Mouse (Mus musculus): ENCODE measurements around the gene Tspan4. TPM values are rescaled to one million over a fixed set of nuclear protein-coding genes. Genes with fewer than 3 reads are reported as not detected.

Tspan4 gene
- polyA plus RNA-seq, 1 experiment from 2014 or later, result 76.7 TPM

GRCm38 (mm10) chr7:141472763-141473162 is 2.3 kb upstream of the Tspan4 start:
- H3K36me3 ChIP-seq (ENCODE audit: control insufficient read depth, insufficient read depth, low read length), result peaks cover 31% of the 10 kb centered on the region
- 80% methylated on average over 6 of the region's 6 CpGs for WGBS

GRCm38 (mm10) chr7:141474160-141474559 is 880 bp upstream of the Tspan4 start:
- WGBS, result 12% methylated on average over 5 of the region's 5 CpGs
- Histone ChIP-seq H3K4me3 (ENCODE audit: low read depth, low read length) (peak overlapping the region; percentile 75), H3K4me1 (ENCODE audit: control insufficient read depth, insufficient read depth, low read length) (peaks cover 31% of the 10 kb centered on the region)

More at GRCm38 (mm10) chr7:141472763-141473162, 2.3 kb upstream of the Tspan4 start:
- Histone ChIP-seq H3K4me2 (replicated peaks; ENCODE audit: low read depth, low read length) (no peak overlapping the region), H3K27me3 (ENCODE audit: control insufficient read depth, insufficient read depth, low read length) (no peaks in the 10 kb centered on the region), H3K4me1 (ENCODE audit: control insufficient read depth, insufficient read depth, low read length) (peaks cover 36% of the 10 kb centered on the region), H3K27ac (ENCODE audit: low read length) (no peak overlapping the region), H3K9me3 (ENCODE audit: control insufficient read depth, low read depth, low read length) (no peaks in the 10 kb centered on the region), H3K4me3 (ENCODE audit: low read depth, low read length) (no peak overlapping the region), H3K9ac (replicated peaks; ENCODE audit: low read depth, low read length) (no peak overlapping the region)
- ATAC-seq (ENCODE audit: insufficient number of reproducible peaks, insufficient read depth, low FRiP score, low read depth), result no peak

GRCm38 (mm10) chr7:141475805-141476158 is 742 bp downstream of the Tspan4 start:
- peak overlapping the region; percentile 76 for H3K9ac ChIP-seq (replicated peaks; ENCODE audit: low read depth, low read length)
- H3K4me3 ChIP-seq (ENCODE audit: low read depth, low read length), result peak overlapping the region; percentile 75
- WGBS, result 1% methylated on average over 12 of the region's 12 CpGs
- peak overlapping the region; percentile 95 for H3K27ac ChIP-seq (ENCODE audit: low read length)
- no peak for ATAC-seq (ENCODE audit: insufficient number of reproducible peaks, insufficient read depth, low FRiP score, low read depth)
- H3K4me2 ChIP-seq (replicated peaks; ENCODE audit: low read depth, low read length), result peak overlapping the region; percentile 88
- H3K4me1 ChIP-seq (ENCODE audit: control insufficient read depth, insufficient read depth, low read length), result peaks cover 27% of the 10 kb centered on the region
- H3K27me3 ChIP-seq (ENCODE audit: control insufficient read depth, insufficient read depth, low read length), result no peaks in the 10 kb centered on the region
- H3K36me3 ChIP-seq (ENCODE audit: control insufficient read depth, insufficient read depth, low read length), result peaks cover 19% of the 10 kb centered on the region
- no peaks in the 10 kb centered on the region for H3K9me3 ChIP-seq (ENCODE audit: control insufficient read depth, low read depth, low read length)

More at GRCm38 (mm10) chr7:141474160-141474559, 880 bp upstream of the Tspan4 start:
- no peak for ATAC-seq (ENCODE audit: insufficient number of reproducible peaks, insufficient read depth, low FRiP score, low read depth)
- Histone ChIP-seq H3K4me2 (replicated peaks; ENCODE audit: low read depth, low read length) (peak overlapping the region; percentile 88), H3K9me3 (ENCODE audit: control insufficient read depth, low read depth, low read length) (no peaks in the 10 kb centered on the region), H3K36me3 (ENCODE audit: control insufficient read depth, insufficient read depth, low read length) (peaks cover 31% of the 10 kb centered on the region), H3K27ac (ENCODE audit: low read length) (no peak overlapping the region; the same call in 1 of the 2 replicates), H3K27me3 (ENCODE audit: control insufficient read depth, insufficient read depth, low read length) (no peaks in the 10 kb centered on the region), H3K9ac (replicated peaks; ENCODE audit: low read depth, low read length) (peak overlapping the region; percentile 76)

- Histone ChIP-seq H3K27ac (ENCODE audit: low read length) (peak overlapping the region; percentile 95), H3K36me3 (ENCODE audit: control insufficient read depth, insufficient read depth, low read length) (peaks cover 13% of the 10 kb centered on the region), H3K4me3 (ENCODE audit: low read depth, low read length) (peak overlapping the region; percentile 75), H3K4me1 (ENCODE audit: control insufficient read depth, insufficient read depth, low read length) (peaks cover 27% of the 10 kb centered on the region), H3K4me2 (replicated peaks; ENCODE audit: low read depth, low read length) (peak overlapping the region; percentile 88), H3K9me3 (ENCODE audit: control insufficient read depth, low read depth, low read length) (no peaks in the 10 kb centered on the region), H3K9ac (replicated peaks; ENCODE audit: low read depth, low read length) (peak overlapping the region; percentile 76; the same call in 1 of the 2 replicates), H3K27me3 (ENCODE audit: control insufficient read depth, insufficient read depth, low read length) (no peaks in the 10 kb centered on the region)
- ATAC-seq (ENCODE audit: insufficient number of reproducible peaks, insufficient read depth, low FRiP score, low read depth), result peak; percentile 74
- WGBS, result under 1% methylated on average over 17 of the region's 17 CpGs
Observed at GRCm38 (mm10) chr7:141476226-141476980, 1.4 kb downstream of the Tspan4 start.

- Histone ChIP-seq H3K4me1 (ENCODE audit: control insufficient read depth, insufficient read depth, low read length) (peaks cover 27% of the 10 kb centered on the region), H3K36me3 (ENCODE audit: control insufficient read depth, insufficient read depth, low read length) (peaks cover 10% of the 10 kb centered on the region), H3K27me3 (ENCODE audit: control insufficient read depth, insufficient read depth, low read length) (no peaks in the 10 kb centered on the region), H3K4me3 (ENCODE audit: low read depth, low read length) (peak overlapping the region; percentile 75), H3K9ac (replicated peaks; ENCODE audit: low read depth, low read length) (0 out of 2 replicates have a peak overlapping the region, but pooled peaks have one; percentile 11), H3K27ac (ENCODE audit: low read length) (peak overlapping the region; percentile 95), H3K9me3 (ENCODE audit: control insufficient read depth, low read depth, low read length) (no peaks in the 10 kb centered on the region), H3K4me2 (replicated peaks; ENCODE audit: low read depth, low read length) (peak overlapping the region; percentile 88)
- ATAC-seq (ENCODE audit: insufficient number of reproducible peaks, insufficient read depth, low FRiP score, low read depth), result no peak
- WGBS, result 5% methylated on average over 7 of the region's 7 CpGs
Observed at GRCm38 (mm10) chr7:141476981-141477370, 1.9 kb downstream of the Tspan4 start.

GRCm38 (mm10) chr7:141477578-141478269 is 2.7 kb downstream of the Tspan4 start:
- Histone ChIP-seq H3K4me1 (ENCODE audit: control insufficient read depth, insufficient read depth, low read length) (peaks cover 33% of the 10 kb centered on the region), H3K9me3 (ENCODE audit: control insufficient read depth, low read depth, low read length) (no peaks in the 10 kb centered on the region), H3K36me3 (ENCODE audit: control insufficient read depth, insufficient read depth, low read length) (peaks cover 2% of the 10 kb centered on the region), H3K27me3 (ENCODE audit: control insufficient read depth, insufficient read depth, low read length) (0 out of 2 replicates have a peak, but pooled peaks cover 3% of the 10 kb centered on the region), H3K4me2 (replicated peaks; ENCODE audit: low read depth, low read length) (peak overlapping the region; percentile 88), H3K9ac (replicated peaks; ENCODE audit: low read depth, low read length) (no peak overlapping the region), H3K4me3 (ENCODE audit: low read depth, low read length) (no peak overlapping the region), H3K27ac (ENCODE audit: low read length) (peak overlapping the region; percentile 95)
- 34% methylated on average over 4 of the region's 4 CpGs for WGBS
- ATAC-seq (ENCODE audit: insufficient number of reproducible peaks, insufficient read depth, low FRiP score, low read depth), result no peak

GRCm38 (mm10) chr7:141478270-141478748 is 3.3 kb downstream of the Tspan4 start:
- H3K4me3 ChIP-seq (ENCODE audit: low read depth, low read length), result no peak overlapping the region
- peak overlapping the region; percentile 88; the same call in 1 of the 2 replicates for H3K4me2 ChIP-seq (replicated peaks; ENCODE audit: low read depth, low read length)

GRCm38 (mm10) chr7:141480842-141481497 is 5.9 kb downstream of the Tspan4 start:
- no peak overlapping the region for H3K27ac ChIP-seq (ENCODE audit: low read length)
- no peaks in the 10 kb centered on the region for H3K36me3 ChIP-seq (ENCODE audit: control insufficient read depth, insufficient read depth, low read length)
- no peak overlapping the region for H3K4me3 ChIP-seq (ENCODE audit: low read depth, low read length)
- no peaks in the 10 kb centered on the region for H3K9me3 ChIP-seq (ENCODE audit: control insufficient read depth, low read depth, low read length)
- peak overlapping the region; percentile 89 for H3K4me2 ChIP-seq (replicated peaks; ENCODE audit: low read depth, low read length)
- H3K4me1 ChIP-seq (ENCODE audit: control insufficient read depth, insufficient read depth, low read length), result peaks cover 30% of the 10 kb centered on the region
- ATAC-seq (ENCODE audit: insufficient number of reproducible peaks, insufficient read depth, low FRiP score, low read depth), result no peak
- H3K27me3 ChIP-seq (ENCODE audit: control insufficient read depth, insufficient read depth, low read length), result 0 out of 2 replicates have a peak, but pooled peaks cover 3% of the 10 kb centered on the region
- WGBS, result 11% methylated on average over 10 of the region's 10 CpGs
- no peak overlapping the region for H3K9ac ChIP-seq (replicated peaks; ENCODE audit: low read depth, low read length)

More at GRCm38 (mm10) chr7:141478270-141478748, 3.3 kb downstream of the Tspan4 start:
- Histone ChIP-seq H3K9me3 (ENCODE audit: control insufficient read depth, low read depth, low read length) (no peaks in the 10 kb centered on the region), H3K27me3 (ENCODE audit: control insufficient read depth, insufficient read depth, low read length) (0 out of 2 replicates have a peak, but pooled peaks cover 3% of the 10 kb centered on the region), H3K36me3 (ENCODE audit: control insufficient read depth, insufficient read depth, low read length) (no peaks in the 10 kb centered on the region), H3K4me1 (ENCODE audit: control insufficient read depth, insufficient read depth, low read length) (peaks cover 36% of the 10 kb centered on the region), H3K27ac (ENCODE audit: low read length) (peak overlapping the region; percentile 95; the same call in 1 of the 2 replicates), H3K9ac (replicated peaks; ENCODE audit: low read depth, low read length) (no peak overlapping the region)
- ATAC-seq (ENCODE audit: insufficient number of reproducible peaks, insufficient read depth, low FRiP score, low read depth), result no peak
- WGBS, result 61% methylated on average over 5 of the region's 5 CpGs
